Mouse (Mus musculus) liver, postnatal 0 days (tissue): ENCODE results near the gene Efcab8. TPM values are rescaled to one million over a fixed set of nuclear protein-coding genes. Genes with fewer than 3 reads are reported as not detected.

Source experiments
- ATAC-seq: fragments of 200-750 bp; cut with Nextera tagmentation; 2 replicates; pipeline ENCODE4 v1.8.0; 2017; ENCODE audit warnings: mild to moderate bottlenecking, moderate library complexity
- DNase-seq: peaks from one replicate; pipeline ENCODE4 v3.0.0-alpha.2; 2016
- H3K27ac ChIP-seq: fragments of 300-500 bp; sonication (generic); 2 replicates; pipeline ENCODE4 v1.5.1; 2014; ENCODE audit warnings: antibody characterized with exemption, moderate library complexity, mild to moderate bottlenecking, low read depth
- H3K27me3 ChIP-seq: fragments of 300-500 bp; sonication (generic); 2 replicates; pipeline ENCODE4 v1.6.1; 2014; ENCODE audit warnings: low read length, control low read depth, mixed read lengths; ENCODE audit not compliant: insufficient read depth
- H3K36me3 ChIP-seq: fragments of 300-500 bp; sonication (generic); replicated peaks from 2 replicates; pipeline ENCODE4 v1.6.1; 2014; ENCODE audit warnings: mild to moderate bottlenecking, control low read depth, low read length, moderate library complexity, mixed read lengths; ENCODE audit not compliant: insufficient read depth
- H3K4me1 ChIP-seq: fragments of 300-500 bp; sonication (generic); 2 replicates; pipeline ENCODE4 v1.6.1; 2014; ENCODE audit warnings: antibody characterized with exemption, mild to moderate bottlenecking, control low read depth; ENCODE audit not compliant: insufficient read depth
- H3K4me2 ChIP-seq: fragments of 300-500 bp; sonication (generic); 2 replicates; pipeline ENCODE4 v1.6.1; 2014; ENCODE audit warnings: low read depth, mild to moderate bottlenecking, low read length, moderate library complexity, mixed read lengths
- H3K4me3 ChIP-seq: fragments of 300-500 bp; sonication (generic); 2 replicates; pipeline ENCODE4 v1.5.1; 2014; ENCODE audit warnings: low read depth, low read length
- H3K9ac ChIP-seq: fragments of 300-500 bp; sonication (generic); replicated peaks from 2 replicates; pipeline ENCODE4 v1.6.1; 2014; ENCODE audit warnings: mild to moderate bottlenecking, moderate library complexity
- H3K9me3 ChIP-seq: fragments of 300-500 bp; sonication (generic); 2 replicates; pipeline ENCODE4 v1.6.1; 2016; ENCODE audit warnings: mild to moderate bottlenecking, control low read depth, low read length, mixed read lengths
- CTCF ChIP-seq: sonication (generic); IDR thresholded peaks from 2 replicates; pipeline ENCODE4 v1.5.1; 2016; ENCODE audit warnings: antibody characterized with exemption, low read depth
- EP300 ChIP-seq: IDR thresholded peaks from 2 replicates; pipeline ENCODE4 v1.6.1; 2016; ENCODE audit warnings: antibody characterized with exemption, low read depth, mild to moderate bottlenecking
- WGBS: fragments of 180-500 bp; shearing (Covaris S2); extraction: QIAGEN DNeasy Blood & Tissue Kit; methylation state at CpG from one replicate; pipeline ENCODE4 v1.1.7; 2014; ENCODE audit not compliant: insufficient replicate concordance; 5-methylcytosine and 5-hydroxymethylcytosine counted together
- polyA plus RNA-seq: library from polyadenylated mRNA; unstranded; fragments of >200 nt; fragmentation: Nextera tagmentation; extraction: Ambion mirVana; gene quantifications from 2 replicates; pipeline ENCODE4 v1.2.1, GENCODE M21; 2015

Gene Efcab8
- polyA plus RNA-seq, 1 experiment from 2014 or later: 0.04 TPM

DNA sequence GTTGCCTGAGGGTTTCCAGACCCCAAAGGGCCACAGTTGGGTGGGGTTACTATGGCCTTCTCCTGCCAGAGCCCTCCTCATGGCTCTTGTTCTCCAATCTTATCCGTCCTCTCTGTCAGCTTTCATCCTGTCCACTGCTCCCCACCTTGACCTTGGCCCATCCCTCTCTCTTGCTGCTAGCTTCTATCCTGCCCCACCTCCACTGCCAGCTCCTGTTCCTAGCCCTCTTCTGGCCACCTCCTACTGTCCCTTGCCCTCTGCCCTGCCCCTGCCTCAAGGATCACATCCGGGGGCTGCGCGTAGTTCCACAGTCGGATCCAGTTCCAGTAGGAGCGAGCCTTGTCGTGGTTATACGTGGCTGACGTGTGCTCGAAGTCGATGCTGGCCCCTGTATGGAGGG is 80.6 kb downstream of the Efcab8 start:
- Histone ChIP-seq H3K4me2 (no peak overlapping the region), H3K9me3 (no peaks in the 10 kb centered on the region), H3K36me3 (no peaks in the 10 kb centered on the region), H3K27ac (no peak overlapping the region), H3K27me3 (no peaks in the 10 kb centered on the region), H3K4me3 (no peak overlapping the region), H3K4me1 (0 out of 2 replicates have a peak, but pooled peaks cover 4% of the 10 kb centered on the region), H3K9ac (no peak overlapping the region)
- ATAC-seq: no peak
- DNase-seq: no peak
- no peak for TF ChIP-seq CTCF
- no peak for TF ChIP-seq EP300
- 80% methylated on average over 11 of the region's 11 CpGs for WGBS

DNA sequence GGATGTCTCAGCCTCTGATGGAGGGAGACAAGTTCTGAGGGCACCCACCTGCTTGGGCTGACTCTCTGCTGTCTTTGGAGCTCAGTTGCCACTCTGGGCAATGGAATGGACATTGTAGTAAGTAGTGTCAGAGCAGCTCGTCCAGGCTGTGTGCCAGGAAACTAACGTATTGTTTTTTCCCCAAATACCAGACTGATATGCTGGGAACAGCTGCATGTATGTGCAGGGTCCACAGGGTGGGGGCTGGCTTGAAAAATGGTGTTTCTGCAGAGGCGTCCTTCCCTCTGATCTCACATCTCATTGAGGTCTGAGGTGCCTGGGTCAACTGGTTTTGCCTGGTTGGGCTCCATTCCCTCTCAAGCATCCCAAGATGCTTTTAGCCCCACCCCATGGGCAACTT is 81.0 kb downstream of the Efcab8 start:
- Histone ChIP-seq H3K9me3 (no peaks in the 10 kb centered on the region), H3K27ac (no peak overlapping the region), H3K9ac (no peak overlapping the region), H3K27me3 (no peaks in the 10 kb centered on the region), H3K36me3 (no peaks in the 10 kb centered on the region), H3K4me3 (no peak overlapping the region), H3K4me1 (0 out of 2 replicates have a peak, but pooled peaks cover 4% of the 10 kb centered on the region), H3K4me2 (no peak overlapping the region)
- ATAC-seq (no peak), DNase-seq (no peak)
- TF ChIP-seq EP300 (no peak), CTCF (no peak)
- 55% methylated on average over 3 of the region's 3 CpGs for WGBS

DNA sequence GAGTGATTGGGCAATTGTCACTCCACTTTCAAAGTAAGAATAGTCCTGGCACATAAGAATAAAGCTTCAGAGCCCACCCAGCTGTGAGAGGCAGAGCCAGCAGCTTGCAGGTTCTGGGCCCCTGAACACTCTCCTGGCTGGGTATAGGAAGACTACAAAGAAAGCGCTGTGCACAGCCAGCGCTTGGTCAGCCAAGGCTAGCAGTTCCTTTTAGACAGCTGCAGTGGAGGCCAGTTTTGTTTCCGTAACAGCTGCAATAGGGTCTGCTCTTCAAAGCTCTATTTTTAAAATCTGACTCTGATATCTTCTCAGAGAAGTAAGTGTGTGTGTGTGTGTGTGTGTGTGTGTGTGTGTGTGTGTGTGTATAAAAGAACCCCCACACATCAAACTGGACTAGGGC is 82.2 kb downstream of the Efcab8 start:
- 68% methylated on average over 3 of the region's 3 CpGs for WGBS
- Histone ChIP-seq H3K9me3 (no peaks in the 10 kb centered on the region), H3K4me2 (no peak overlapping the region), H3K27me3 (no peaks in the 10 kb centered on the region), H3K9ac (no peak overlapping the region), H3K36me3 (no peaks in the 10 kb centered on the region), H3K27ac (no peak overlapping the region), H3K4me3 (no peak overlapping the region), H3K4me1 (0 out of 2 replicates have a peak, but pooled peaks cover 4% of the 10 kb centered on the region)
- DNase-seq: no peak
- ATAC-seq: peak; percentile 65
- TF ChIP-seq EP300: no peak
- no peak for TF ChIP-seq CTCF

DNA sequence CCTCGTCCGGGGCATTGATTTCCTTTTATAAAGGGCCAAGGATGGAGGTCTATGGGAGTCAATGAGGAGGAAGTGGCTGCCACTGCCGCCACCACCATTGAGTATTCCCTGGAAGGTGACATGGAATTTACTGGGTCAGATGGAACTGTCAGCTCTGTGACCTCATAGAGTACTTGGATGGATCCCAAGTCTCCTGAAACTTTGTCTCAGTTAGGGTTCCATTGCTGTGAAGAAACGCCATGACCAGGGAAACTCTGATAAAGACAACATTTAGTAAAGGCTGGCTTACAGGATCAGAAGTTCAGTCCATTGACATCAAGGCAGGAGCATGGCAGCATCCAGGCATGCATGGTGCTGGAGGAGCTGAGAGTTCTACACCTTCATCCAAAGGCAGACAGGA is 91.3 kb downstream of the Efcab8 start, which contains the start of gene Sun5:
TSS of gene Sun5 (minus strand) at position 101 of the 400 bp plus-strand sequence.
- no peaks in the 10 kb centered on the region for H3K36me3 ChIP-seq
- H3K4me3 ChIP-seq: no peak within 1 kb of the TSS
- H3K9me3 ChIP-seq: no peaks in the 10 kb centered on the region
- ATAC-seq: no peak
- DNase-seq: no peak
- no peaks in the 10 kb centered on the region for H3K4me1 ChIP-seq
- H3K4me2 ChIP-seq: no peak within 1 kb of the TSS
- H3K27me3 ChIP-seq: no peaks in the 10 kb centered on the region
- TF ChIP-seq EP300 (no peak), CTCF (no peak)
- no peak within 1 kb of the TSS for H3K9ac ChIP-seq
- 73% methylated on average over 4 of the region's 4 CpGs for WGBS
- H3K27ac ChIP-seq: no peak within 1 kb of the TSS

DNA sequence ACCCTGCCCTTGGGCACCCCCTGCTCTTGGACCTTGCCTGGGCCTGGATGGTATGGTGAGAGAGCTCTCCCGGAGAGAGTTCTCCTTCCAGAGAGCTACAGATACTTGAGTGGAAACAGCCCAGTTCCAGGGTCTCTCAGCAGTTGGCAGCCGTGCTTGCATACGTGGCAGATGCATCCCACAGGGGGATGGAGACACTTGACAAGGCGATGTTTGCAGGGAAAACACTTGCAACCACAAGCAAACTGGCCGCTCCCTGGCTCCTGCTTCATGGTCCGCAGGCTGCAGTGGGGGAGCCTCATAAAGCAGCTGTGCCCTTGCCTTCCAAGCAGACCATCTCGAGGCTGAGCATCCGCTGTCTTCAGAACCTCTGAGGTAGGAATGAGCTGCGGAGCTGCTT is 95.0 kb downstream of the Efcab8 start, which contains the start of gene Bpifb2:
TSS of gene Bpifb2 (plus strand) at position 301 of the 400 bp plus-strand sequence.
- no peak within 1 kb of the TSS for H3K27ac ChIP-seq
- no peak for TF ChIP-seq CTCF
- no peak for TF ChIP-seq EP300
- H3K4me1 ChIP-seq: no peaks in the 10 kb centered on the region
- no peak within 1 kb of the TSS for H3K4me2 ChIP-seq
- WGBS: 62% methylated on average over 9 of the region's 9 CpGs
- H3K36me3 ChIP-seq: no peaks in the 10 kb centered on the region
- no peaks in the 10 kb centered on the region for H3K27me3 ChIP-seq
- DNase-seq (no peak), ATAC-seq (no peak)
- H3K9me3 ChIP-seq: no peaks in the 10 kb centered on the region
- H3K9ac ChIP-seq: no peak within 1 kb of the TSS
- no peak within 1 kb of the TSS for H3K4me3 ChIP-seq

Other genes starting within 250 kb of the Efcab8 start
- 1.7 and 1.9 TPM in 2 replicates for gene Nol4l, start 250.0 kb upstream of the Efcab8 start, polyA plus RNA-seq
- 31.2 and 32.9 TPM in 2 replicates for gene Commd7, start 147.2 kb upstream of the Efcab8 start, polyA plus RNA-seq
- 4.8 and 5.3 TPM in 2 replicates for gene Dnmt3b, start 130.5 kb upstream of the Efcab8 start, polyA plus RNA-seq
- 0.19 and 0.46 TPM in 2 replicates for gene Dnmt3c, start 83.3 kb upstream of the Efcab8 start, polyA plus RNA-seq
- gene Mapre1, start 38.7 kb upstream of the Efcab8 start, polyA plus RNA-seq: 79.0 and 79.2 TPM in 2 replicates
- gene Sun5, start 91.2 kb downstream of the Efcab8 start, polyA plus RNA-seq: not detected in 2 replicates
- gene Bpifb2, start 95.1 kb downstream of the Efcab8 start, polyA plus RNA-seq: not detected in 2 replicates
- gene Bpifb6, start 120.5 kb downstream of the Efcab8 start, polyA plus RNA-seq: not detected in 2 replicates
- gene Bpifb3, start 138.3 kb downstream of the Efcab8 start, polyA plus RNA-seq: 0.08 TPM in 1 of 2 replicates, not detected in the other
- gene Bpifb4, start 158.3 kb downstream of the Efcab8 start, polyA plus RNA-seq: not detected in 2 replicates
- not detected in 2 replicates for gene Bpifa6, start 195.0 kb downstream of the Efcab8 start, polyA plus RNA-seq
- not detected in 2 replicates for gene Bpifa2, start 228.3 kb downstream of the Efcab8 start, polyA plus RNA-seq